Mouse (Mus musculus): ENCODE measurements around the gene Gm3045.

- TF ChIP-seq CTCF (IDR thresholded peaks at IDR 0.05; ENCODE audit: low read depth), result no peak
- no peak for TF ChIP-seq EP300 (IDR thresholded peaks at IDR 0.05; ENCODE audit: low read depth)
Observed at GRCm38 (mm10) chr13:56471211-56471610, 44.8 kb downstream of the Gm3045 start.

All from liver, postnatal 0 days (tissue).